Mouse (Mus musculus) neutrophil, adult 5-6 weeks (primary cell): ENCODE measurements at regions not wholly inside any gene's neighbourhood (a gene's known extent, or its start where the extent isn't known, plus 50 kb on each side); places are given as distances from the start of the nearest gene placed in this dataset.
A peak's percentile ranks its signal among the peaks of the same experiment; 100 is the strongest.
"Not testable (repeated sequence)": the region's sequence is repeated elsewhere in the genome, so short reads cannot be mapped to it uniquely, and the experiment has no call there.

Source experiments
- ATAC-seq: fragments of 151-379, 151-347 bp; 2 replicates; pipeline ENCODE4 v1.8.0; 2017; ENCODE audit warnings: mild to moderate bottlenecking, moderate TSS enrichment; ENCODE audit not compliant: insufficient number of reproducible peaks, poor library complexity, low FRiP score, severe bottlenecking; ENCODE audit errors: extremely low read depth

DNA sequence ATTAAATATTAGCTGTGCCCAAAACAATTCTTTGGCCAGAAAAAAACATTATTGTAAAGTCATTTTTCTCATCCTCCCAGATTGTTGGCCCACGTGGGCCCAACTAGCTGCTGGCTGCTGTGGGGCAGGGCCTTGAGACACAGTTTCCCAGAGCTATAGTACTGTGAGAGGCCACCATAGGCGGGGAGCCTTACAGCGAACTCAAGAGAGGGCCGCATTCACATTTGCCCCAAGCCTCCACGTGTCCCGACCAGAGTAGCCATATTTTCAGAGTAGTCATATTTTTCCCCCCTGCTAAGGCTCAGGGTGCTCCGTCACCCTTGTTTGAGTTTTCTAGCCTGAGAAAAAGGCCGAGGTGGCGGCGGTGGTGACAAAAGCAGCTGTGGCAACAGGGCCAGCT, 826.3 kb downstream of the Dad1 start:
- ATAC-seq: not testable (repeated sequence)

DNA sequence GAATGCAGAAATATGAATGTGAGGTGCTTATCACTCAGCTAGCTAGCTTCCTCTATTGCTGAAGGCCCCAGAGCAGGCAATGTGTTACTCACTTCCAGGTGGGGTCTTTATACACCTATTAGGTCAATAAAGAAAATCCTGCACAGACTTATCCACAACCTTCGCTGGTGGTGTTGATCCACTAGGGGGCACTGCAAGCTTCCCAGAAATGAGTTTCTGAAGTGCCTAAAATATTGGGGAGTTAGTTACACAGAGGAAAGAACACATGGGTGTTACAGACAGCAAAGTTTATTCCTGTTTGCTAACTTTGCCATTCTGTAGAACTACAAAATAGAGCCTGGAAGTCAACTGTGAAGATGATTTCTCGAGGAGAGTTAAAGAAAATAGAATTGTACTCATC, 836.9 kb downstream of the Dad1 start:
- not testable (repeated sequence) for ATAC-seq

DNA sequence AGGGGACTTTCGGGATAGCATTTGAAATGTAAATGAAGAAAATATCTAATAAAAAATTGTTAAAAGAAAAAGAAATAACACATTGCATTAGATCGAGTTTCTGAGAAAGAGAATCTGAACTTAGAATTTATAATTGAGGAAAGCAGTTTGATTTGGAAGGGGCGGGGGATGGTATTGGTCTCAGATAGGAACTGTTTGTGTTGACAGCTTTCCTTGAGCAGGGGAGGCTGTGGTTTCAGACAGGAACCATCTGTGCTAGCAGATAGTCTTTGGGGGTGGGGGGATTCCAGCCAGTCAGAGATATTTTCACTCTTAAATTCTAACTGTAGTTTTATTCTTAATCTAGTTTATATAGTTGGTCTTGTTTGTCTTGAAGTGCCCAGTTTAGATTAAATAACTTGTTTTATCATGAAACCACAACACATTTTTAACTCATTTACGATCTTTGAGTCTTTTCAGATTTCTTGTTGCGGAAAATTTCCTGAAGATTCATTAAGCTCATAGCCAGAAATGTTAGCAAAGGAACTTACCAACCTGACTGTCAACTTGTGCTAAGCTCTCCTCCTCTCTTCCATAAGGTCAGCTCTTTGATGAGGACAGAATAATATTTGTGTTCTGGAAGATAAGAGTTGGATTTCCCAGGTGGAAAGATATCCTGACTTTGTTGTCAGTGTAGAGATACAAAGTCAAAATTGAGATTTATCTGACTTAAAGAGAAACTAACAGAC, 846.2 kb downstream of the Dad1 start:
- not testable (repeated sequence) for ATAC-seq

GRCm38 (mm10) chr14:53390307-53390706, 863.6 kb downstream of the Dad1 start:
- ATAC-seq: not testable (repeated sequence)

DNA sequence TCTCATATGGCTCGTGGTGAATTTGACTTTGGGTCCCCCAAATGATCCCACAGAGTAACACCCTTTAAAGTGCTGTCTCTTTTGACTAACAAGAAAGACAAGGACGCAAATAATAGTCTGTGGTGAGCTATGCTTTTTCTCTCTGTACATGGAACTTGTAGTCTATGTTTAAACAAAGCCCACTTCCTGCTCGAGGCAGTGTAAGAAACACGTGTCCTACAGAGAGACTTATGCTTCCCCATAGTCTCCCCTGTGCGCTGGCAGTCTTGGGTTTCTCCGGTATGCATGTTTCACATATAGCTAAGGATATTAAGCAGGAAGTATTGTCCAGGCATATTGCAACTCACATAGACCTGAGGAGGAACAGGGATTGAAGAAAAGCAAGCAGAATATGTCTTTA, 879.0 kb upstream of the Olfr1507 start:
- not testable (repeated sequence) for ATAC-seq

DNA sequence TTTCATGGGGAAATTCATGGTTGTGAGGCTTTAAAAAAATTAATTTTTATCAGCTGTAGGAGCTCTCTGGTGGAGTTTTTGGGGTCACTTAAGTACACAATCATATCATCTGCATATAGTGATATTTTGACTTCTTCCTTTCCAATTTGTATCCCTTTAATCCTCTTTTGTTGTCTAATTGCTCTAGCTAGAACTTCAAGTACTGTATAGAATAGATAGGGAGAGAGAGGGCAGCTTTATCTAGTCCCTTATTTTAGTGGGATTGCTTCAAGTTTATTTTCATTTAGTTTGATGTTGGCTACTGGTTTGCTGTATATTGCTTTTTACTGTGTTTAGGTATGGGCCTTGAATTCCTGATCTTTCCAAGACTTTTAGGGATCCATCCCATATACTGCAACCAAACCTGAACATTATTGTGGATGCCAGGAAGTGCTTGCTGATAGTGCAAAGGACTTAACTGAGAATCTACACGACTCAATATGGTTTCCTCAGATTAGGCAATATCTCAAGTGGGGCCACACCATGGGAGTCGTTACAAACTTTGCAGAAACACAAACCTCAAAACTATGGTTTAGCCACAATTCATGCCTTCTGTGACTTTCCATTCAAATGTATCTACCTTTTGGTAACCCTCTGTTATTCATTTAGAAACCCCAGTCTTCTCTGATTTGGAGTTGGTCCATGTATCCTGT, 878.4 kb upstream of the Olfr1507 start:
- ATAC-seq: not testable (repeated sequence)

DNA sequence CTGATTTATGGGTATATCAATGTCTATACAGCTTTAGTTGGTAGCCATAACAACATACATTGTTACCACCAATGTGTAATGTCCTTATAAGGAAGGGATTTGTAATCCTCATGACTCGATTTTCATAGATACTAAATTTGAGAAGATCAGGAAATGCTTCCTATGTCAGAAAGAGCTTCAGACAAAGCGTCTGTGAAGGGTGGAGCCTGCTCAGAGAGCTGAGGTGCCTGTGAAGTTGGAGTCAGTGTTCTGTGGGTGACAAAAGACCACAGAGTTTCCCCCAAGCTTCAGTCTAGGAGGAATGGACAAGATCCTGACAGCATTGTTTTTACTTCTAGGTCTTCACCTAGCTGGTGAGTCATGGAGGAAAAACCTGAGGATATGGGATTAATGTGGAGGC, 874.2 kb upstream of the Olfr1507 start:
- ATAC-seq: no peak

DNA sequence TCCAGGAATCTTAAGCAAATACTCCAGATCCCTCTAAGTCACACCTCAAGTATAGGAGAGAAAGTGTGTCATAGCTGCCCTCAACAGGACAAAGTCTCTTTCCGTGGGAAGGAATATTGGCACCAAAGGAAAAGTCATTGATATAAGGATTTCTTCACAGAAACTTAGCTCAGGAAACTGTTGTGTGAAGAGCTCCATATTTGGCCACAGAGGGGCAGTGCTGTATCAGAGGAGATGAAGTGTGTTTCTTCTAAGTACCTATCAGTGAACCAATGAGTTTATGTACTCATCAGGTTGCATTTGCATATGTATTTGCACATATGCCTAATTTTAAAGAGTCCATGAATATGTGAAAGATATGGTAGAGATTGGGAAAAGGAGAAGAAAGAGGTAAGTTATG, 871.9 kb upstream of the Olfr1507 start:
- ATAC-seq: not testable (repeated sequence)

GRCm38 (mm10) chr14:53363995-53364394, 868.4 kb upstream of the Olfr1507 start:
- not testable (repeated sequence) for ATAC-seq

DNA sequence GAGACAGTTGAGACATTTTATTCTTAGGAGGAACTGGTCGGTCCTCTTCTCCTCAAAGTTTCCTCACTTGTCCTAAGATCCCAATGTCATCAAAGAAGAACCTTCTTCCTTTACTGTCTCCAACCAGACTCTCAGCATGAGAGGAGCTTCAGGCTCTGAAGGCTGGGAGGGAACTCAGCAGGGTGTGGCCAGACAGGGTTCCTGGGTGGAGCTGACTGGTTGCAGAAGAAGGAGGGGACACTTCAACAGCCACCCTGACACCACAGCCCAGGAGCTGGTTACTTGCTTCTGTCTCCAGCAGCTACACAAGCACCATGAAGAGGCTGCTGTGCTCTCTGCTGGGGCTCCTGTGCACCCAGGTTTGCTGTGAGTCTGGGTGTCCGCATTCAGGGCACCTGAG, 866.5 kb upstream of the Olfr1507 start:
- ATAC-seq: not testable (repeated sequence)

DNA sequence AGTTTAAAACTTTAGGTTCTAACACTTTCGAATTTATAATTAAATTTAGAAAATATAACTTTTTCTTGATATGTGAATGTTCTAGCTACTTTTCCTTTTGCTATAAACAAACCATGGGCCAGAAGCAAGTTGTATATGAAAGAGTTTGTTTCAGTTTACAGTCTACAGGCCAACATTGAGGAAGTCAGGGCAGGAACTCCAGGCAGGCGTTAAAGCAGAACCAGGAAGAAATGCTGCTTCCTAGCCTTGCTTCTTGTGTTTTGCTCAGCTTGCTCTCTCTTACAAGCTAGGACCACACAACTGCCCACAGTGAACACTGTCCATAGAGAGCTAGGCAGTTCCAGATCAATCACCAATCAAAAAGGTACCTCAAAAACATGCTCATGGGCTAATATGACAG, 861.9 kb upstream of the Olfr1507 start:
- ATAC-seq: not testable (repeated sequence)

DNA sequence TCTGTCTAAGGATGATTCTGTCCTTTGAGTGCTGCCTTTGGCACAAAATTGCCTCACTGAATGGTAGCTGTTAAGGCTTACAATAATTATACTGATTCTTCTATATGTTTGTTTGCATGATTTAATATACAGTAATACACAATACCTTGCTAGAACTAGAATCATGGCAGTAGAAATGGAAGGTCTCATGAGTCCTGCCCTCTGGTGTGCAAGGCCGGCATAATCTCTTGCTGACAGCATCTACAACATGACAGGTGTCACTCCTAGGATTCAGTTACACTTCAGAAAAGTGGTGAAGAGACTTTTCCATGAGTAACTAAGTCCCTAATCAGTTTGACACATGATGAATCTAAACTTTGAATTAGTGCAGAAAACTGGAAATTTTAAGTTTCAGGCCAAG, 861.2 kb upstream of the Olfr1507 start:
- not testable (repeated sequence) for ATAC-seq

DNA sequence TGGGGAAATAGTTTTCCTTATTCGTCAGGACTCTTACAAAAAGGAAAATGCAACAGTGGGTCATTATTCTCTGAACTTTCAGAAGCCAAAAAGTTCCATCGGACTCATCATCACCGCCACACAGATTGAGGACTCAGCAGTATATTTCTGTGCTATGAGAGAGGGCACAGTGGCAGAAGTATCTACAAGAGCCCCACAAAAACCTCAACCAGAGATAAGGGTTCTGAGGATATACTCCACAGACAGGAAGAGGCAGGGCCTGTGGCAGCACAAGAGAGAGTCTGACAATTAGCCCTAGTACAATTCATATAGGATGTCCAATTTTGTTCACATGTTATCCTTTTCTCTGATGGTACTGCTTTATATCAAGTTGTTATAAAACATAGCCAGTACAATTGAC, 855.9 kb upstream of the Olfr1507 start:
- not testable (repeated sequence) for ATAC-seq

- ATAC-seq: peak; percentile 39; the same call in 1 of the 2 replicates
Observed at GRCm38 (mm10) chr14:53350780-53351179, 855.2 kb upstream of the Olfr1507 start.

- not testable (repeated sequence) for ATAC-seq
Observed at GRCm38 (mm10) chr14:53349111-53349510, 853.6 kb upstream of the Olfr1507 start.

DNA sequence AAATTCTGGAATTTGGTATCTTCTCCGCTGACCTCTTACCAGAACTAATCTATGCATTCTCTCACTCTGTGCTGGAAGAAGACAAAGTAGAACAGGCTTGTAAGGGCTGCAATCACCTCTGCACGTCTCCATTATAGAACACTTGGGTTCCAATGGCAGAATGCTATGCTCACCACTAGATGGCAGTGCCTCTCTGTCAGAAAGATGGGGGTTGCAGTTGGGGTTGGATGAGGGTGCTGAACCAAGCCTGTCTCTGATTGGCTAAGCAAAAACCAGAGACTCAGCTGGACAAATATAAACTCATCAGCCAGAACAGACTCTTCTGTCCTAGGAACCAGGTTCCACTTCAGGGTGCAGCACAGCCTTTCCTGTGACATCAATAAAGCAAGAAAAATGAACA, 850.0 kb upstream of the Olfr1507 start:
- 0 out of 2 replicates have a peak, but pooled peaks have one; percentile 23 for ATAC-seq

GRCm38 (mm10) chr14:53343849-53344248, 848.3 kb upstream of the Olfr1507 start:
- ATAC-seq: not testable (repeated sequence)

GRCm38 (mm10) chr14:53339167-53339566, 843.6 kb upstream of the Olfr1507 start:
- ATAC-seq: not testable (repeated sequence)

- ATAC-seq: not testable (repeated sequence)
Observed at GRCm38 (mm10) chr14:53337446-53337845, 841.9 kb upstream of the Olfr1507 start.

DNA sequence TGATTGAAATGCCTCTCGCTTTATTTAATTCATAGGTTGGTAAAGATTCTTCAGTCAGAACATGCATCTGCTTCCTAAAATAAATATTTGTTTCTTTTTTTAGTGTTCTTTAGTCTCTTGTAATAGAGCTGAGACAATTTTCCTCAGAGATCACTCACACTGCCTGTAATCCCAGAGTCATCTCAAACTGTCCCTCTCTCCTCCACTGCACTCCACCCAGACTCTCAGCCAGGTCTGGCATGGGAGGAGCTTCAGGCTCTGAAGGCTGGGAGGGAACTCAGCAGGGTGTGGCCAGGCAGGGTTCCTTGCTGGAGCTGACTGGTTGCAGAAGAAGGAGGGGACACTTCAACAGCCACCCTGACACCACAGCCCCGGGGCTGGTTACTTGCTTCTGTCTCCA, 841.2 kb upstream of the Olfr1507 start:
- not testable (repeated sequence) for ATAC-seq
